Mouse (Mus musculus) thymus, adult 2 months (tissue): ENCODE measurements around the gene Rerg.

Experiments used
- CTCF ChIP-seq: fragments of 200-500 bp; IDR thresholded peaks from 2 replicates; pipeline ENCODE4 v1.5.1; 2012; ENCODE audit warnings: mild to moderate bottlenecking, control low read depth, low read length, moderate library complexity, borderline replicate concordance; ENCODE audit not compliant: control insufficient read depth, poor library complexity, insufficient read depth; ENCODE audit errors: extremely low read depth
- POLR2A ChIP-seq: fragments of 200-500 bp; IDR thresholded peaks from 2 replicates; pipeline ENCODE4 v1.6.1; 2012; ENCODE audit warnings: mild to moderate bottlenecking, low read length, control low read depth, moderate library complexity; ENCODE audit not compliant: control insufficient read depth, poor library complexity, insufficient read depth; ENCODE audit errors: extremely low read depth

GRCm38 (mm10) chr6:137110778-137111174, 59.5 kb downstream of the Rerg start:
- TF ChIP-seq POLR2A (no peak), CTCF (no peak)
